Mouse (Mus musculus): ENCODE results near the gene Bcl11a.
"Not testable (repeated sequence)": the region's sequence is repeated elsewhere in the genome, so short reads cannot be mapped to it uniquely, and the experiment has no call there.

The Bcl11a gene

GRCm38 (mm10) chr11:24099215-24099614 lies 21.4 kb downstream of the Bcl11a start:
- no peak for DNase-seq (ENCODE audit: low spot score in 2 of 2)

GRCm38 (mm10) chr11:24099886-24100293 lies 22.0 kb downstream of the Bcl11a start:
- no peak for DNase-seq (ENCODE audit: low spot score in 2 of 2)

GRCm38 (mm10) chr11:24100449-24101070 lies 22.7 kb downstream of the Bcl11a start:
- DNase-seq (ENCODE audit: low spot score in 2 of 2) = no peak

- DNase-seq (ENCODE audit: low spot score in 2 of 2) = no peak
These were observed 23.8 kb downstream of the Bcl11a start for GRCm38 (mm10) chr11:24101625-24102024.

GRCm38 (mm10) chr11:24102372-24102771 lies 24.5 kb downstream of the Bcl11a start:
- DNase-seq (ENCODE audit: low spot score in 2 of 2) = no peak

- no peak for DNase-seq (ENCODE audit: low spot score in 2 of 2)
These were observed 25.4 kb downstream of the Bcl11a start for GRCm38 (mm10) chr11:24103128-24103742.

- no peak for DNase-seq (ENCODE audit: low spot score in 2 of 2)
These were observed 29.6 kb downstream of the Bcl11a start for GRCm38 (mm10) chr11:24107414-24107813.

GRCm38 (mm10) chr11:24108974-24109373 lies 31.1 kb downstream of the Bcl11a start:
- no peak for DNase-seq (ENCODE audit: low spot score in 2 of 2)

GRCm38 (mm10) chr11:24109388-24109787 lies 31.5 kb downstream of the Bcl11a start:
- no peak for DNase-seq (ENCODE audit: low spot score in 2 of 2)

- DNase-seq (ENCODE audit: low spot score in 2 of 2) = no peak
These were observed 32.3 kb downstream of the Bcl11a start for GRCm38 (mm10) chr11:24110113-24110512.

GRCm38 (mm10) chr11:24111720-24112119 lies 33.9 kb downstream of the Bcl11a start:
- no peak for DNase-seq (ENCODE audit: low spot score in 2 of 2)

GRCm38 (mm10) chr11:24115017-24115752 lies 37.3 kb downstream of the Bcl11a start:
- DNase-seq (ENCODE audit: low spot score in 2 of 2) = no peak

- DNase-seq (ENCODE audit: low spot score in 2 of 2) = no peak
These were observed 38.2 kb downstream of the Bcl11a start for GRCm38 (mm10) chr11:24116041-24116440.

- DNase-seq (ENCODE audit: low spot score in 2 of 2) = no peak
These were observed 38.9 kb downstream of the Bcl11a start for GRCm38 (mm10) chr11:24116582-24117318.

GRCm38 (mm10) chr11:24121136-24121535 lies 43.3 kb downstream of the Bcl11a start:
- no peak for DNase-seq (ENCODE audit: low spot score in 2 of 2)

- no peak for DNase-seq (ENCODE audit: low spot score in 2 of 2)
These were observed 45.0 kb downstream of the Bcl11a start for GRCm38 (mm10) chr11:24122899-24123298.

GRCm38 (mm10) chr11:24123991-24124390 lies 46.1 kb downstream of the Bcl11a start:
- DNase-seq (ENCODE audit: low spot score in 2 of 2) = no peak

- no peak for DNase-seq (ENCODE audit: low spot score in 2 of 2)
These were observed 47.2 kb downstream of the Bcl11a start for GRCm38 (mm10) chr11:24125098-24125497.

GRCm38 (mm10) chr11:24128001-24128400 lies 50.1 kb downstream of the Bcl11a start:
- DNase-seq (ENCODE audit: low spot score in 2 of 2) = no peak

- DNase-seq (ENCODE audit: low spot score in 2 of 2) = not testable (repeated sequence)
These were observed 51.0 kb downstream of the Bcl11a start for GRCm38 (mm10) chr11:24128880-24129279.

- no peak for DNase-seq (ENCODE audit: low spot score in 2 of 2)
These were observed 51.7 kb downstream of the Bcl11a start for GRCm38 (mm10) chr11:24129358-24130185.
